Mouse (Mus musculus) forebrain, embryonic 10.5 days (tissue): Measurements from ENCODE around the gene Ampd1. TPM values are rescaled to one million over a fixed set of nuclear protein-coding genes. Genes with fewer than 3 reads are reported as not detected.

Experiments used
- DNase-seq: peaks from one replicate; pipeline ENCODE4 v3.0.0-alpha.2; 2017; ENCODE audit warnings: low spot score; ENCODE audit errors: extremely low spot score
- H3K27ac ChIP-seq: fragments of 300-500 bp; sonication (generic); 2 replicates; pipeline ENCODE4 v1.5.1; 2016; ENCODE audit warnings: mild to moderate bottlenecking
- H3K27me3 ChIP-seq: fragments of 300-500 bp; sonication (generic); 2 replicates; pipeline ENCODE4 v1.6.1; 2016; ENCODE audit warnings: mild to moderate bottlenecking; ENCODE audit not compliant: poor library complexity, severe bottlenecking
- H3K36me3 ChIP-seq: fragments of 300-500 bp; sonication (generic); replicated peaks from 2 replicates; pipeline ENCODE4 v1.6.1; 2016; ENCODE audit warnings: mild to moderate bottlenecking, moderate library complexity
- H3K4me1 ChIP-seq: fragments of 300-500 bp; sonication (generic); 2 replicates; pipeline ENCODE4 v1.6.1; 2016
- H3K4me3 ChIP-seq: fragments of 300-500 bp; sonication (generic); 2 replicates; pipeline ENCODE4 v1.5.1; 2016; ENCODE audit warnings: mild to moderate bottlenecking, moderate library complexity
- H3K9me3 ChIP-seq: fragments of 300-500 bp; sonication (generic); 2 replicates; pipeline ENCODE4 v1.6.1; 2016; ENCODE audit warnings: mild to moderate bottlenecking, moderate library complexity
- WGBS: fragments of 180-500 bp; shearing (Covaris S2); methylation state at CpG from one replicate; pipeline ENCODE4 v1.1.7; 2016; 5-methylcytosine and 5-hydroxymethylcytosine counted together
- polyA plus RNA-seq: library from polyadenylated mRNA; unstranded; fragments of >200 nt; fragmentation: Nextera tagmentation; extraction: Ambion mirVana; gene quantifications from 2 replicates; pipeline ENCODE4 v1.2.1, GENCODE M21; 2016

Gene Ampd1
- polyA plus RNA-seq, 1 experiment from 2014 or later = not detected

DNA sequence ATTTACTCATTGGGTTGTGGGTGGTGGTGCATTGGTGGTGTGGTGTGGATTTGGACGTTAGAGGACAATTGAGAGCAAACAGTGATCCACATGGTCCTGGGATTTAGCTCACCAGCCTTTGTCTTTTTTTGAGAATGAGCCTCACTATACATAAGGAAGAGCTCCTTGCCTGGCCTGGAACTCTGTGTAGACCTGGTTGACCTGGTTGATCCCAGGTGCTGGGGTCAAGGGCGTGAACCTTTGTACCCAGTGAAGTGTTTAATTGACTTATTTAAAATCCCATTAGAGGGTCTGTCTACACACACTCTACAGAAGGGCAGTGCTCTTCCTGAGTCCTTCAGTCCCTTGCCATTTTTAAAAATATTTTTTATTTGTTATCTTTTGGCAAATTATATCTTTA is 71.5 kb downstream of the Ampd1 start:
- Histone ChIP-seq H3K9me3 (no peaks in the 10 kb centered on the region), H3K27me3 (no peaks in the 10 kb centered on the region), H3K4me1 (peaks cover 5% of the 10 kb centered on the region), H3K4me3 (no peak overlapping the region), H3K27ac (no peak overlapping the region), H3K36me3 (no peaks in the 10 kb centered on the region)
- 77% methylated on average over 2 of the region's 2 CpGs for WGBS
- DNase-seq = no peak

DNA sequence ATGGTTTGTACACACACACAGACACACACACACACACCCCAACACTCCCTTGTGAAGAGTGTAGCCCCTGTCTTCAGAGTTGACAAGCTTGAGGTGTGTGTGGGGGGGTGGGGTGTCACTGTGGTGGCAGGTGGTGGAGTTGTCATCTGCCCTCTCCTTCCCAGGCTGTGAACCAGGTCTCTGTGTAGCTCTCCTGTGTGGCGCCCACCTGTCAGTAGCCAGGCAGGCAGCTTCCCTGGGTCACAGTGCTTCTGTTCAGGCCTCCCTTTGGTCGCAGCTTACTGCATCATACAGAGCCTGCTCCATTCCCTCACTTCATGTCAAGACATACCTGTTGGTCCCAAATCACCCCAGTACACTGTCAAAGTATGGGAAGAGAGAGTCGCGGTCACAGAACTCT is 72.0 kb downstream of the Ampd1 start:
- Histone ChIP-seq H3K9me3 (no peaks in the 10 kb centered on the region), H3K36me3 (no peaks in the 10 kb centered on the region), H3K27me3 (no peaks in the 10 kb centered on the region), H3K4me3 (no peak overlapping the region), H3K4me1 (peaks cover 5% of the 10 kb centered on the region), H3K27ac (no peak overlapping the region)
- DNase-seq = no peak
- WGBS = 69% methylated on average over 4 of the region's 4 CpGs

DNA sequence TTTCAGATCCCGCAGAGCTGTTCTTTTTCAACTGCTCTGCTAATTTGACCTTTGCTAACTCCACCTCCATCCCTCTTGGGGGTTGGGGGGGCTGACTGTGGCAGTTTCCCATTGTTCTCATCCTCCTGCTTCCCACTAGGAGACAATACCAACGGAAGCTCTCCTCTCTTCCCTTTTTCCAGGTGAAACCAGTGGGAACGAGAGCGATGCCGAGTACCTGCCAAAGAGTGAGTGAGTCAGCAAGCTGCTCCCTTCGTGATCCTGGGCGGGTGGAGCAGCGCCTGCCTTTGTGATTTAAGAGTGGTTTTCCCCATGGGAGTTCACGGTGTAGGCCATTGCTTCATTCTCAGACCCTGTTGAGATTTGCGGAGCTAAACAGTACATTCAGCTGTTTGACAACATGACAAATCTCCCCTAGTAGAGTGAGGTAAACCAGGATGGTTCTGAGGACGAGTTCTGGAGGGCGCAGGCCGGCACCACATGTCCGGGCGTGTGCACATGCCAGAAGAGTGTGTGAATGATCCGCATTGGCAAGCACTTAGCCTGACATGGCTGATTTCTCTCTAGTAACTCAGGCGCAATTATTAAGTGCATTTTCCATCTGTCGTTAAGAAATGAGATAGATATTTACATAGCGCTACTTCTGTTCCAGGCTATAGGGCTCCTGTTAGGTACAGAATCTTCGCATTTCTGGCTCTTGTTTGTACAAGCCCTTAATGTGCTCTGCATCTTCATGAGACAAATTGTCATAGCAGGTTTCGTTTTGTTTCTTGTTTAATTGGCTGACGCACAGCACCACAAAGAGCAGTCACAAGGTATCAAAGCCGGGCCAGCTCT is 72.7 kb downstream of the Ampd1 start:
- Histone ChIP-seq H3K9me3 (no peaks in the 10 kb centered on the region), H3K36me3 (no peaks in the 10 kb centered on the region), H3K27ac (no peak overlapping the region), H3K4me1 (peaks cover 5% of the 10 kb centered on the region), H3K27me3 (no peaks in the 10 kb centered on the region), H3K4me3 (no peak overlapping the region)
- 68% methylated on average over 23 of the region's 23 CpGs for WGBS
- no peak for DNase-seq

DNA sequence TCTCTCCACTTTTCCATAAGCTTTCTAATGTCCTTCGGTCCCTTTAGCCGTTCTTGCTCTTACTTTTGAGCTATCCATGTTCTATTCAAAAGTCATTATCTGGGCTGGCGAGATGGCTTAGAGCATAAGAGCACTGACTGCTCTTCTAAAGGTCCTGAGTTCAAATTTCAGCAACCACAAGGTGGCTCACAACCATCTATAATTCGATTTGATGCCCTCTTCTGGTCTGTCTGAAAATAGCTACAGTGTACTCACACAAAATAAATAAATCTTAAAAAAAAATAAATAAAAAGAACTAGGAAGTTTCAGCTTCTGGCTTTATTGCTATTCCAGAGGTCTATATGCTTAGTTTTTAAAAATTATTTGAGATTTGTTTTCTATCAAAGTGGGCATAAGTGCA is 74.0 kb downstream of the Ampd1 start:
- Histone ChIP-seq H3K4me3 (no peak overlapping the region), H3K9me3 (no peaks in the 10 kb centered on the region), H3K4me1 (peaks cover 5% of the 10 kb centered on the region), H3K27me3 (no peaks in the 10 kb centered on the region), H3K36me3 (no peaks in the 10 kb centered on the region), H3K27ac (no peak overlapping the region)
- no peak for DNase-seq
- 89% methylated on average over 4 of the region's 4 CpGs for WGBS

DNA sequence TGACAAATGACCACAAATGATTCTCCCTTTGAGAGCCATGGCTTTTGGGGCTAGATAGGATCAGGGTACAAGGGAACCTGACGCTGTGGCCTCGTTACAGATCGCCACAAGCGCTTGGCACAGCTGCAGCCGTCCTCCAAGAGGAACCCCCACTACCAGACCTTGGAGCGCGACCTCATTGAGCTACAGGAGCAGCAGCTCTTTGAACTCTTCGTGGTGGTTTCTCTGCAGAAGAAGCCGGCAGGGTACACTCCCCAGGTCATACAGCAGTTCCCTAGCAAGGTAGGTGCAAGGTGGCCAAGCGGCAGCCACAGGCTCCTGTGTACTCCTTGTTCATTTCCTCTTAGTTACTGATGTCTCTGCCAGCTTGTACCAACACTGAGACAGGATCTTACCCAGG is 75.1 kb downstream of the Ampd1 start:
- DNase-seq = no peak
- H3K27me3 ChIP-seq = no peaks in the 10 kb centered on the region
- WGBS = 86% methylated on average over 10 of the region's 10 CpGs
- no peak overlapping the region for H3K4me3 ChIP-seq
- H3K36me3 ChIP-seq = no peaks in the 10 kb centered on the region
- no peaks in the 10 kb centered on the region for H3K9me3 ChIP-seq
- peaks cover 5% of the 10 kb centered on the region for H3K4me1 ChIP-seq
- no peak overlapping the region for H3K27ac ChIP-seq

Other genes starting within 250 kb of the Ampd1 start
- gene Sycp1, start 137.9 kb upstream of the Ampd1 start, polyA plus RNA-seq = not detected in 2 replicates
- gene Nr1h5, start 109.9 kb upstream of the Ampd1 start, polyA plus RNA-seq = 0.07 and 0.11 TPM in 2 replicates
- gene Sike1, start 78.3 kb upstream of the Ampd1 start, polyA plus RNA-seq = 68.2 and 78.0 TPM in 2 replicates
- 433 and 473 TPM in 2 replicates for gene Csde1, start 53.6 kb upstream of the Ampd1 start, polyA plus RNA-seq
- 162 and 163 TPM in 2 replicates for gene Nras, start 15.7 kb upstream of the Ampd1 start, polyA plus RNA-seq
- 1.8 and 2.3 TPM in 2 replicates for gene Dennd2c, start 28.6 kb downstream of the Ampd1 start, polyA plus RNA-seq
- gene Bcas2, start 97.6 kb downstream of the Ampd1 start, polyA plus RNA-seq = 244 and 253 TPM in 2 replicates
- gene Trim33, start 205.3 kb downstream of the Ampd1 start, polyA plus RNA-seq = 31.1 TPM in 2 replicates